Mouse (Mus musculus) heart, adult 2 months (tissue): ENCODE data around the gene Tubb3.

ENCODE experiments used
- CTCF ChIP-seq: fragments of 200-600 bp; IDR thresholded peaks from 2 replicates; pipeline ENCODE4 v1.8.1; 2022; ENCODE audit warnings: antibody characterized with exemption, mild to moderate bottlenecking, moderate library complexity
- POLR2A ChIP-seq: fragments of 200-500 bp; IDR thresholded peaks from 2 replicates; pipeline ENCODE4 v1.6.1; 2011; ENCODE audit warnings: mild to moderate bottlenecking, low read depth, low read length, control low read depth; ENCODE audit not compliant: insufficient read depth

DNA sequence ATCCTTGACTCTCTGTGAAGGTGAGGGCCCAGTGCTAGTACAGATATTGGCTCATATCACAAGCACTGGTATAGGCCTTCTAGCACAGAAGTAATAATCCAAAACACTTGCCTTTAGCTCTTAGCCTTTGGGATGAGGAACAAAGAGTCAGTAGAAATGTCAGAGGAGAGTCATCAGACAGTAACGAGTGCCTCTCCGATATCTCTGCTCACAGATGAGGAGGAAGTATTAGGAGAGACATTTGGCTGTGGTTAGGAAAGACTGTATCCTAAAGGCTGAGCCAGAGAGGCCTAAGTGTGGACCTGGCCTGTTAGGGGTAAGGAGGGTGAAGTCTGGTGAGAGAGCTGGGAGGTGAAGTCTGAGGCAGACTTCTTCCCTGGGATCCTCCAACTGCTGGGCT is 30.6 kb downstream of the Tubb3 start:
- TF ChIP-seq CTCF (no peak), POLR2A (no peak)
